Mouse (Mus musculus) right cerebral cortex, postnatal 36 days (tissue): ENCODE results near the gene Fbf1.

Experiments used
- DNase-seq, 2 experiments: peaks; one replicate each; pipeline ENCODE4 v3.0.0; 2022; ENCODE audit warnings: low spot score in 2 of 2, mixed read lengths in 1 of 2

The Fbf1 gene

GRCm38 (mm10) chr11:116178411-116179121, 10.6 kb upstream of the Fbf1 start:
- DNase-seq = no peak

GRCm38 (mm10) chr11:116176010-116176409, 8.0 kb upstream of the Fbf1 start:
- DNase-seq = no peak

- no peak for DNase-seq
These were observed 6.9 kb upstream of the Fbf1 start for GRCm38 (mm10) chr11:116174775-116175448.

- no peak for DNase-seq
These were observed 4.0 kb upstream of the Fbf1 start for GRCm38 (mm10) chr11:116171959-116172358.

- no peak for DNase-seq
These were observed 2.2 kb upstream of the Fbf1 start for GRCm38 (mm10) chr11:116170003-116170800.

- DNase-seq = no peak
These were observed 1.2 kb upstream of the Fbf1 start for GRCm38 (mm10) chr11:116169214-116169613.

GRCm38 (mm10) chr11:116167232-116167631, 734 bp downstream of the Fbf1 start:
- no peak for DNase-seq

GRCm38 (mm10) chr11:116163002-116163401, 5.0 kb downstream of the Fbf1 start:
- DNase-seq = no peak

GRCm38 (mm10) chr11:116162146-116162545, 5.8 kb downstream of the Fbf1 start:
- peak; percentile 55 to 63 for DNase-seq

- DNase-seq = no peak
These were observed 6.7 kb downstream of the Fbf1 start for GRCm38 (mm10) chr11:116161312-116161711.

- DNase-seq = no peak
These were observed 17.0 kb downstream of the Fbf1 start for GRCm38 (mm10) chr11:116150960-116151359.

- no peak for DNase-seq
These were observed 18.6 kb downstream of the Fbf1 start for GRCm38 (mm10) chr11:116149341-116149740.

GRCm38 (mm10) chr11:116148761-116149221, 19.2 kb downstream of the Fbf1 start:
- peak; percentile 47 to 70 for DNase-seq

GRCm38 (mm10) chr11:116146294-116146985, 21.5 kb downstream of the Fbf1 start:
- peak; percentile 76 to 78 for DNase-seq

- no peak for DNase-seq
These were observed 22.3 kb downstream of the Fbf1 start for GRCm38 (mm10) chr11:116145481-116146293.

- no peak for DNase-seq
These were observed 24.5 kb downstream of the Fbf1 start for GRCm38 (mm10) chr11:116143468-116143867.

GRCm38 (mm10) chr11:116142211-116142991, 25.6 kb downstream of the Fbf1 start:
- no peak for DNase-seq

GRCm38 (mm10) chr11:116138468-116139138, 29.4 kb downstream of the Fbf1 start, which contains the start of gene Mrpl38:
TSS of gene Mrpl38 (minus strand) at chr11:116138868.
- DNase-seq = peak; percentile 71 to 75

- DNase-seq = no peak
These were observed 29.9 kb downstream of the Fbf1 start for GRCm38 (mm10) chr11:116138096-116138467.
